Mouse (Mus musculus) midbrain, embryonic 14.5 days (tissue): ENCODE measurements around the gene Rbm24. TPM values are rescaled to one million over a fixed set of nuclear protein-coding genes. Genes with fewer than 3 reads are reported as not detected.

Experiments used
- ATAC-seq: fragments of 200-750 bp; cut with Nextera tagmentation; 2 replicates; pipeline ENCODE4 v1.8.0; 2017; ENCODE audit warnings: moderate number of reproducible peaks, moderate library complexity; ENCODE audit not compliant: low FRiP score, low TSS enrichment
- DNase-seq: peaks from one replicate; pipeline ENCODE4 v3.0.0-alpha.2; 2015
- H3K27ac ChIP-seq: fragments of 300-500 bp; sonication (generic); replicated peaks from 2 replicates; pipeline ENCODE4 v1.5.1; 2014; ENCODE audit warnings: mild to moderate bottlenecking, low read depth, low read length, moderate library complexity
- H3K27me3 ChIP-seq: fragments of 300-500 bp; sonication (generic); 2 replicates; pipeline ENCODE4 v1.6.1; 2014; ENCODE audit warnings: low read length, control low read depth, mixed read lengths; ENCODE audit not compliant: control insufficient read depth, insufficient read depth
- H3K36me3 ChIP-seq: fragments of 300-500 bp; sonication (generic); 2 replicates; pipeline ENCODE4 v1.6.1; 2014; ENCODE audit warnings: low read length, control low read depth; ENCODE audit not compliant: control insufficient read depth, insufficient read depth
- H3K4me1 ChIP-seq: fragments of 300-500 bp; sonication (generic); 2 replicates; pipeline ENCODE4 v1.6.1; 2014; ENCODE audit warnings: mild to moderate bottlenecking, antibody characterized with exemption, low read length, control low read depth; ENCODE audit not compliant: control insufficient read depth, insufficient read depth
- H3K4me2 ChIP-seq: fragments of 300-500 bp; sonication (generic); 2 replicates; pipeline ENCODE4 v1.6.1; 2014; ENCODE audit warnings: mild to moderate bottlenecking, low read length, moderate library complexity
- H3K4me3 ChIP-seq: fragments of 300-500 bp; sonication (generic); replicated peaks from 2 replicates; pipeline ENCODE4 v1.5.1; 2014; ENCODE audit warnings: low read depth, low read length
- H3K9ac ChIP-seq: fragments of 300-500 bp; sonication (generic); replicated peaks from 2 replicates; pipeline ENCODE4 v1.6.1; 2014; ENCODE audit warnings: mild to moderate bottlenecking, low read length, moderate library complexity
- H3K9me3 ChIP-seq: fragments of 300-500 bp; sonication (generic); 2 replicates; pipeline ENCODE4 v1.6.1; 2016; ENCODE audit warnings: low read length, control low read depth, mixed read lengths; ENCODE audit not compliant: control insufficient read depth
- WGBS: fragments of 180-500 bp; shearing (Covaris S2); extraction: QIAGEN DNeasy Blood & Tissue Kit; methylation state at CpG from one replicate; pipeline ENCODE4 v1.1.7; 2014; 5-methylcytosine and 5-hydroxymethylcytosine counted together
- polyA plus RNA-seq: library from polyadenylated mRNA; unstranded; fragments of >200 nt; fragmentation: Nextera tagmentation; extraction: Ambion mirVana; gene quantifications from 2 replicates; pipeline ENCODE4 v1.2.1, GENCODE M21; 2014

Rbm24 gene
- polyA plus RNA-seq, 1 experiment from 2014 or later, result 4.0 TPM

DNA sequence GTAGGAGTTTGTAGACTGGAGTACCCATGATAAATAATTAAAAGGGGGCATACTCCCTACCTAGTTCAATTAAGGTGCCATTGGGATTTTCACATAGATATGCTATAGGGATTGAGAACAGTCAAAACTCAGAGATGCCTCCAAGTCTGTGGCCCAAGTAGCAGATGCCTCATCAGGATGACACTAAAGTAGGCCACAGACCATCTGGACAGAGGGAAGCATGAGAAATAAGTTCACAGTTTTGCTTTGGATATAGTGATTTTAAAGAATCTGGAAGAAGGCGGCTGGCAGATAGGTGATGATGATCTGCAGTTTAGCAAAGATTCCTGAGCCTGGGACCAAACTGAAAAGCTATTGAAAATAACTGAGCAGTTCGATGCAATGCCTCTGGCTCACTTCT lies 30.0 kb downstream of the Rbm24 start:
- no peak for DNase-seq
- no peak overlapping the region for H3K4me2 ChIP-seq
- H3K36me3 ChIP-seq, result no peaks in the 10 kb centered on the region

DNA sequence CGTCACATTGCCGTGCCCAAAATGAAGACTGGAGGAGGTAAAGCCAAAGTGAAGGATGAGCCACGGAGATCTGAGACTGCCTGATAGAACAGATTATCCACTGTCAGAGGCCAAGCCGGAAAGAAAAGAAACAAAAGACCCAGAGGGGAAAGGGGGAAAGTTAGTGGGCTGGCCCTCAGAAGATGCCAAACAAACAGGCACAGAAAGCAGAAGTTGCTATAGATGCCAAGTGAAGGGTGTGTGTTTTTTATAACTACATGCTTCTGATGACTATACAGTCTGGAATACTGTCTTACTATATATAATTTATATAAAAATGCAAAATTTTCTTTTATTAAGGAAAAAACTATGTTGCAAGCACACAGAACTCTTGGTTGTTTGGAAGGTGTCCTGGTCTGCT lies 31.7 kb downstream of the Rbm24 start:
- Histone ChIP-seq H3K27me3 (no peaks in the 10 kb centered on the region), H3K27ac (no peak overlapping the region), H3K4me2 (no peak overlapping the region), H3K4me3 (no peak overlapping the region), H3K9me3 (no peaks in the 10 kb centered on the region), H3K9ac (no peak overlapping the region), H3K36me3 (no peaks in the 10 kb centered on the region), H3K4me1 (no peaks in the 10 kb centered on the region)
- 41% methylated on average over 4 of the region's 4 CpGs for WGBS
- ATAC-seq, result no peak
- DNase-seq, result no peak

More for the DNA sequence above, 30.0 kb downstream of the Rbm24 start:
- Histone ChIP-seq H3K27ac (no peak overlapping the region), H3K4me3 (no peak overlapping the region), H3K27me3 (no peaks in the 10 kb centered on the region), H3K9ac (no peak overlapping the region), H3K9me3 (no peaks in the 10 kb centered on the region), H3K4me1 (peaks cover 3% of the 10 kb centered on the region; the same call in 1 of the 2 replicates)
- ATAC-seq, result no peak
- 93% methylated on average over 2 of the region's 2 CpGs for WGBS

DNA sequence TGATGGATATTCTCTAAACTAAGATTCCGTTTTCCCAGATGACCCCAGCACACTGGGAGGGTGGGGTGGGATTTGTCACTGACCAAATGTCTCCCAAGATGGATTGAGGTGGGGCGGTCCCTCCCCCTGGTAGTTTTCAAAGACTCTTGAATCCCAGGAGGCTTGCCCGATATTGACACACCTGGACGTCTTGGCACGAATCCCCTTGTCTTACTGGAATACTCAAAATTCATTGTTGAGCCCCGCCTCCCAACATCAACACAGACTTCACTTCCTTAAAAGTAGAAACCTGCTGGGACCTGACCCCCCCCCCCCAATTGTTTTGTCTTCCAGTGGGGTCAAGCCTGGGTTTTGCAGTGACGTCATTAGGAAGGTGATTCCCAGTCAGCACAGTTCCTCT lies 32.4 kb downstream of the Rbm24 start:
- H3K4me1 ChIP-seq, result no peaks in the 10 kb centered on the region
- no peaks in the 10 kb centered on the region for H3K9me3 ChIP-seq
- DNase-seq (no peak), ATAC-seq (no peak)
- no peaks in the 10 kb centered on the region for H3K36me3 ChIP-seq
- WGBS, result 95% methylated on average over 7 of the region's 7 CpGs
- no peak overlapping the region for H3K27ac ChIP-seq
- H3K9ac ChIP-seq, result no peak overlapping the region
- H3K27me3 ChIP-seq, result no peaks in the 10 kb centered on the region
- H3K4me2 ChIP-seq, result no peak overlapping the region
- H3K4me3 ChIP-seq, result no peak overlapping the region

DNA sequence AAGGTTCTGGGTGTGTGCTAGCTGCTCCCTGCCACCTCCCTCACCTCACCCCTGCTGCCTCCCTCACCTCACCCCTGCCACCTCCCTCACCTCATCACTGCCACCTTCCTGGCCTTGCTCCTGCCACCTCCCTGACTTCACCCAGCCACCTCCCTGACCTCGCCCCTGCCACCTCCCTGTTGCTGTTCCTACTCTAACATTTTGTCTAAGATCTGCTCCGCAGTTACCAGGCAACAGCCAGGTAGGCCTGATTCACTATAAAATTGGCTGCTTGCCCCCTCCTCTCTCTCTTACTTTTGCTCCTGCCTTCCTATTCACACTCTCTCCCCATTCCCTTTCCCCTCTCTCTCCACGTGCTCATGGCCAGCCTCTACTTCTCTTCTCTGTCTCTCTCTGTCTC lies 33.3 kb downstream of the Rbm24 start:
- H3K4me3 ChIP-seq, result no peak overlapping the region
- ATAC-seq (no peak), DNase-seq (no peak)
- H3K27me3 ChIP-seq, result no peaks in the 10 kb centered on the region
- no peak overlapping the region for H3K4me2 ChIP-seq
- H3K27ac ChIP-seq, result no peak overlapping the region
- no peaks in the 10 kb centered on the region for H3K36me3 ChIP-seq
- no peak overlapping the region for H3K9ac ChIP-seq
- no peaks in the 10 kb centered on the region for H3K9me3 ChIP-seq
- H3K4me1 ChIP-seq, result no peaks in the 10 kb centered on the region
- 79% methylated on average over 3 of the region's 3 CpGs for WGBS

- DNase-seq (no peak), ATAC-seq (no peak)
- H3K4me3 ChIP-seq, result no peak overlapping the region
- H3K27me3 ChIP-seq, result no peaks in the 10 kb centered on the region
- no peaks in the 10 kb centered on the region for H3K36me3 ChIP-seq
- H3K27ac ChIP-seq, result no peak overlapping the region
- no peak overlapping the region for H3K4me2 ChIP-seq
- WGBS, result 60% methylated on average over 10 of the region's 10 CpGs
- no peak overlapping the region for H3K9ac ChIP-seq
- H3K9me3 ChIP-seq, result no peaks in the 10 kb centered on the region
- 0 out of 2 replicates have a peak, but pooled peaks cover 3% of the 10 kb centered on the region for H3K4me1 ChIP-seq
Observed at GRCm38 (mm10) chr13:46459546-46459945, 41.3 kb downstream of the Rbm24 start.

- ATAC-seq (no peak), DNase-seq (no peak)
- Histone ChIP-seq H3K27me3 (no peaks in the 10 kb centered on the region), H3K4me2 (no peak overlapping the region), H3K9me3 (no peaks in the 10 kb centered on the region), H3K9ac (no peak overlapping the region), H3K36me3 (no peaks in the 10 kb centered on the region), H3K4me3 (no peak overlapping the region), H3K4me1 (0 out of 2 replicates have a peak, but pooled peaks cover 3% of the 10 kb centered on the region), H3K27ac (no peak overlapping the region)
- 94% methylated on average over 4 of the region's 4 CpGs for WGBS
Observed at GRCm38 (mm10) chr13:46462280-46462679, 44.0 kb downstream of the Rbm24 start.

GRCm38 (mm10) chr13:46463764-46464163 lies 45.5 kb downstream of the Rbm24 start:
- no peak for DNase-seq
- no peak for ATAC-seq
- Histone ChIP-seq H3K4me2 (no peak overlapping the region), H3K9me3 (no peaks in the 10 kb centered on the region), H3K27me3 (no peaks in the 10 kb centered on the region), H3K27ac (no peak overlapping the region), H3K4me1 (0 out of 2 replicates have a peak, but pooled peaks cover 3% of the 10 kb centered on the region), H3K4me3 (no peak overlapping the region), H3K36me3 (no peaks in the 10 kb centered on the region), H3K9ac (no peak overlapping the region)
- 90% methylated on average over 3 of the region's 3 CpGs for WGBS

- ATAC-seq, result no peak
- Histone ChIP-seq H3K4me1 (no peaks in the 10 kb centered on the region), H3K27me3 (no peaks in the 10 kb centered on the region), H3K27ac (no peak overlapping the region), H3K9ac (no peak overlapping the region), H3K9me3 (no peaks in the 10 kb centered on the region), H3K4me2 (no peak overlapping the region), H3K36me3 (no peaks in the 10 kb centered on the region), H3K4me3 (no peak overlapping the region)
- no peak for DNase-seq
- 68% methylated on average over 8 of the region's 8 CpGs for WGBS
Observed at GRCm38 (mm10) chr13:46468251-46468650, 50.0 kb downstream of the Rbm24 start.

DNA sequence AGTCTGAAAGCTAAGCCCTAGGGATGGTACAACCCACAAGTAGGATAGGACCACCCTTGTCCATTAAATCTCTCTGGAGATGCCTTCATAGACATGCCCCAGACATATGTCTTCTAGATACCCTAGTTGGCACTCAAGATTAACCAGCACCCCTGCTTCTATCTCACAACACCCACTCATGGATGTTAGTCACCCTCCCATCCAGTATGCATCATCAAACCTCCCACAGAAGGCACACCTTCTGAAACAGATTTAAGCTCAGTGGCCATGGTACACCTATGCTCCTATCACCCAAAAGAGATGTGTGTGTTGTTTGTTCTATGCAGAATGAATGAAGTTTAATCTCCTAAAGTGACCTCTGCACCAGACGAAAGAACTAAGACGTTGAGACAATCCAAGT lies 51.3 kb downstream of the Rbm24 start:
- Histone ChIP-seq H3K4me2 (no peak overlapping the region), H3K36me3 (no peaks in the 10 kb centered on the region), H3K4me1 (no peaks in the 10 kb centered on the region), H3K4me3 (no peak overlapping the region), H3K9me3 (no peaks in the 10 kb centered on the region), H3K27me3 (no peaks in the 10 kb centered on the region), H3K27ac (no peak overlapping the region), H3K9ac (no peak overlapping the region)
- DNase-seq, result no peak
- no peak for ATAC-seq
- WGBS, result 94% methylated on average over 2 of the region's 2 CpGs
